Mouse (Mus musculus): ENCODE results near the gene Shisal1. TPM values are rescaled to one million over a fixed set of nuclear protein-coding genes. Genes with fewer than 3 reads are reported as not detected.

Shisal1 gene
- total and polyA plus RNA-seq, 3 experiments: not detected

Other genes starting within 250 kb of the Shisal1 start
- gene Parvb, start 215.1 kb downstream of the Shisal1 start, total RNA-seq (2012; rRNA removed): 4.8 and 6.3 TPM in 2 replicates
- 10 to 100 TPM in 1 of 2 experiments, not detected in 1; 58.0 TPM for gene Parvb, start 215.1 kb downstream of the Shisal1 start, polyA plus RNA-seq (2012; ENCODE audit: insufficient read depth in 1 of 2, insufficient read length in 2 of 2, low read depth in 1 of 2, low replicate concordance in 2 of 2, missing spikeins in 1 of 2)
- 58.8 and 67.5 TPM in 2 replicates for gene Parvg, start 123.1 kb downstream of the Shisal1 start, total RNA-seq (2012; rRNA removed)
- 100 to 1,000 TPM in 1 of 2 experiments, not detected in 1; 142 TPM for gene Parvg, start 123.1 kb downstream of the Shisal1 start, polyA plus RNA-seq (2012; ENCODE audit: insufficient read depth in 1 of 2, insufficient read length in 2 of 2, low read depth in 1 of 2, low replicate concordance in 2 of 2, missing spikeins in 1 of 2)
- not detected in 2 replicates for gene Rtl6, start 110.7 kb upstream of the Shisal1 start, total RNA-seq (2012; rRNA removed)
- gene Rtl6, start 110.7 kb upstream of the Shisal1 start, polyA plus RNA-seq (2012; ENCODE audit: insufficient read depth in 1 of 2, insufficient read length in 2 of 2, low read depth in 1 of 2, low replicate concordance in 2 of 2, missing spikeins in 1 of 2): not detected
- not detected in 2 replicates for gene Prr5, start 222.5 kb upstream of the Shisal1 start, total RNA-seq (2012; rRNA removed)
- not detected for gene Prr5, start 222.5 kb upstream of the Shisal1 start, polyA plus RNA-seq (2012; ENCODE audit: insufficient read depth in 1 of 2, insufficient read length in 2 of 2, low read depth in 1 of 2, low replicate concordance in 2 of 2, missing spikeins in 1 of 2)